Comparison of ENCODE assay signal across 10 mouse cellular contexts in the genomic region with DNA sequence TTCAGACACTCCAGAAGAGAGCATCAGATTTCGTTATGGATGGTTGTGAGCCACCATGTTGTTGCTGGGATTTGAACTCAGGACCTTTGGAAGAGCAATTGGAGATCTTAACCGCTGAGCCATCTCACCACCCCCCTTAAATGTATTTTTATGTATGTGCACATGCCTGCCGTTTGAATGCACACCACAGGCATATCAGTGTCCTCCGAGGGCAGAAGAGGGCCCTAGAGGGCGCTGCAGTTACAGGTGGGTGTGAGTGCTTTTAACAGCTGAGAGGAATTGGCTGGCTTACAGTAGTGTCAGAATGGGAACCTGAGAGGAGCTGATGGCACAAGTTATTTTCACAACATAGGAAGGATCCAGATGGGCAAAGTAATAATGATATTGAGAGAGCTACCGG. TPM values are rescaled to one million over a fixed set of nuclear protein-coding genes. Genes with fewer than 3 reads are reported as not detected.
DNase-seq lines count a peak whose midpoint lies in the region; ATAC-seq and TF ChIP-seq lines count a peak whose summit lies in the region.
"Had no signal": no experiment of that assay in that cellular context is flagged by ENCODE, and none has a peak within 500 bp of the region (broad histone marks: within the 10 kb centered on the region; RNA-seq: fewer than 3 reads in every experiment).

No protein-coding gene starts in this region.

- no peaks in the 10 kb centered on the region for H3K27me3 ChIP-seq in hindbrain, postnatal 0 days (ENCODE audit: insufficient read depth, low read length)
- H3K27me3 ChIP-seq in hindbrain, embryonic 13.5 days: peaks cover 10% of the 10 kb centered on the region; the same call in 1 of the 2 replicates
- no peaks in the 10 kb centered on the region for H3K27me3 ChIP-seq in hindbrain, embryonic 12.5 days
- H3K27me3 ChIP-seq: embryonic facial prominence, embryonic 12.5 days; limb, embryonic 15.5 days had no signal

- ATAC-seq in hindbrain, postnatal 0 days: no peak
- no peak for ATAC-seq in hindbrain, embryonic 13.5 days (ENCODE audit: low FRiP score)
- ATAC-seq in neutrophil, adult 5-6 weeks (ENCODE audit: extremely low read depth, insufficient number of reproducible peaks, low FRiP score, poor library complexity, severe bottlenecking): 0 out of 2 replicates have a peak, but pooled peaks have one; percentile 25
- ATAC-seq in hindbrain, embryonic 12.5 days (ENCODE audit: low FRiP score): no peak
- ATAC-seq in monocyte, adult 5-6 weeks (replicated peaks; ENCODE audit: insufficient number of reproducible peaks, low FRiP score, low TSS enrichment, poor library complexity, severe bottlenecking): no peak

- H3K4me1 ChIP-seq in hindbrain, postnatal 0 days (ENCODE audit: insufficient read depth, low read length): no peaks in the 10 kb centered on the region
- H3K4me1 ChIP-seq in hindbrain, embryonic 13.5 days (replicated peaks): peaks cover 5% of the 10 kb centered on the region; the same call in 1 of the 2 replicates
- no peaks in the 10 kb centered on the region for H3K4me1 ChIP-seq in hindbrain, embryonic 12.5 days

- no peaks in the 10 kb centered on the region for H3K9me3 ChIP-seq in hindbrain, postnatal 0 days (ENCODE audit: low read length)
- H3K9me3 ChIP-seq in hindbrain, embryonic 13.5 days: no peaks in the 10 kb centered on the region
- no peaks in the 10 kb centered on the region for H3K9me3 ChIP-seq in hindbrain, embryonic 12.5 days (replicated peaks)
- H3K9me3 ChIP-seq: embryonic facial prominence, embryonic 12.5 days; limb, embryonic 15.5 days had no signal

- H3K4me2 ChIP-seq in hindbrain, postnatal 0 days (ENCODE audit: low read depth, low read length): no peak overlapping the region
- no peak overlapping the region for H3K4me2 ChIP-seq in hindbrain, embryonic 13.5 days
- H3K4me2 ChIP-seq in hindbrain, embryonic 12.5 days (replicated peaks): no peak overlapping the region
- H3K4me2 ChIP-seq: embryonic facial prominence, embryonic 12.5 days; limb, embryonic 15.5 days had no signal

- DNase-seq in hindbrain, postnatal 0 days (ENCODE audit: low spot score): peak; percentile 27
- DNase-seq in ES-CJ7 (ENCODE audit: low read depth, low spot score): peak; percentile 58
- peak; percentile 39 for DNase-seq in embryo, embryonic 11 days
- no peak for DNase-seq in left cerebral cortex, adult 18-20 months (ENCODE audit: low spot score in 2 of 2)

- H3K27ac ChIP-seq in hindbrain, postnatal 0 days: no peak overlapping the region
- H3K27ac ChIP-seq in hindbrain, embryonic 13.5 days: no peak overlapping the region
- H3K27ac ChIP-seq in hindbrain, embryonic 12.5 days: no peak overlapping the region
- H3K27ac ChIP-seq: embryonic facial prominence, embryonic 12.5 days; limb, embryonic 15.5 days had no signal

- peaks cover under 1% of the 10 kb centered on the region; the same call in 1 of the 2 replicates for H3K36me3 ChIP-seq in hindbrain, postnatal 0 days (ENCODE audit: insufficient read depth, low read length)
- H3K36me3 ChIP-seq in hindbrain, embryonic 13.5 days: peaks cover 4% of the 10 kb centered on the region
- peaks cover 2% of the 10 kb centered on the region for H3K36me3 ChIP-seq in hindbrain, embryonic 12.5 days

- H3K9ac ChIP-seq in hindbrain, postnatal 0 days (replicated peaks; ENCODE audit: low read length): no peak overlapping the region
- H3K9ac ChIP-seq in hindbrain, embryonic 13.5 days: no peak overlapping the region
- no peak overlapping the region for H3K9ac ChIP-seq in hindbrain, embryonic 12.5 days
- H3K9ac ChIP-seq: embryonic facial prominence, embryonic 12.5 days; limb, embryonic 15.5 days had no signal

- WGBS in hindbrain, postnatal 0 days: 32% methylated on average over 6 of the region's 6 CpGs
- 41% methylated on average over 6 of the region's 6 CpGs for WGBS in hindbrain, embryonic 13.5 days
- 35% methylated on average over 6 of the region's 6 CpGs for WGBS in hindbrain, embryonic 12.5 days

- H3K4me3 ChIP-seq in hindbrain, postnatal 0 days (ENCODE audit: low read length): no peak overlapping the region
- no peak overlapping the region for H3K4me3 ChIP-seq in hindbrain, embryonic 13.5 days
- H3K4me3 ChIP-seq in hindbrain, embryonic 12.5 days: no peak overlapping the region
- H3K4me3 ChIP-seq: embryonic facial prominence, embryonic 12.5 days; limb, embryonic 15.5 days had no signal

- TF ChIP-seq CTCF in hindbrain, postnatal 0 days (IDR thresholded peaks at IDR 0.05; ENCODE audit: low read depth): peak; percentile 60

RNA-seq across cellular contexts. Expression of a gene that starts 2.6 kb away (rescaled TPM):
- total RNA-seq in hindbrain, postnatal 0 days (2014; rRNA removed): not detected in 2 replicates
- polyA plus RNA-seq in hindbrain, postnatal 0 days (2015; fragmentation: Nextera tagmentation; extraction: Ambion mirVana): 0.37 and 0.58 TPM in 2 replicates
- polyA plus RNA-seq in hindbrain, embryonic 13.5 days (2015; fragmentation: Nextera tagmentation; extraction: Ambion mirVana): 0.40 TPM in 1 of 2 replicates, not detected in the other
- 14.4 and 15.8 TPM in 2 replicates for total RNA-seq in neutrophil, adult 5-6 weeks (2017)
- total RNA-seq in left cerebral cortex, adult 18-20 months (2021): not detected
- polyA plus RNA-seq in hindbrain, embryonic 12.5 days (2016; fragmentation: Nextera tagmentation; extraction: Ambion mirVana): 0.70 TPM in 1 of 2 replicates, not detected in the other
- total RNA-seq in monocyte, adult 5-6 weeks (2017): 4.4 to 13.8 TPM (median 7.3 TPM) in 3 replicates

RNA-seq across cellular contexts. Expression of a gene that starts 16.6 kb away (rescaled TPM):
- total RNA-seq in hindbrain, postnatal 0 days (2014; rRNA removed): not detected in 2 replicates
- polyA plus RNA-seq in hindbrain, postnatal 0 days (2015; fragmentation: Nextera tagmentation; extraction: Ambion mirVana): 0.92 and 1.0 TPM in 2 replicates
- 1.6 and 1.9 TPM in 2 replicates for polyA plus RNA-seq in hindbrain, embryonic 13.5 days (2015; fragmentation: Nextera tagmentation; extraction: Ambion mirVana)
- 0.74 and 1.0 TPM in 2 replicates for total RNA-seq in neutrophil, adult 5-6 weeks (2017)
- not detected for total RNA-seq in left cerebral cortex, adult 18-20 months (2021)
- 2.2 and 2.5 TPM in 2 replicates for polyA plus RNA-seq in hindbrain, embryonic 12.5 days (2016; fragmentation: Nextera tagmentation; extraction: Ambion mirVana)
- 1.1 TPM in 1 of 3 replicates, not detected in the others for total RNA-seq in monocyte, adult 5-6 weeks (2017)

RNA-seq across cellular contexts. Expression of a gene that starts 34.6 kb away (rescaled TPM):
- 65.4 and 65.6 TPM in 2 replicates for total RNA-seq in hindbrain, postnatal 0 days (2014; rRNA removed)
- 83.6 and 87.9 TPM in 2 replicates for polyA plus RNA-seq in hindbrain, postnatal 0 days (2015; fragmentation: Nextera tagmentation; extraction: Ambion mirVana)
- polyA plus RNA-seq in hindbrain, embryonic 13.5 days (2015; fragmentation: Nextera tagmentation; extraction: Ambion mirVana): 99.8 and 102 TPM in 2 replicates
- 225 and 239 TPM in 2 replicates for total RNA-seq in neutrophil, adult 5-6 weeks (2017)
- total RNA-seq in left cerebral cortex, adult 18-20 months (2021): 10 to 100 TPM; 71.0 to 74.2 TPM
- 86.5 and 93.0 TPM in 2 replicates for polyA plus RNA-seq in hindbrain, embryonic 12.5 days (2016; fragmentation: Nextera tagmentation; extraction: Ambion mirVana)
- total RNA-seq in monocyte, adult 5-6 weeks (2017): 190 to 207 TPM (median 193 TPM) in 3 replicates

Comparison
In these comparisons a context has a peak if more than half of its experiments do, and no peak if none do; other contexts are left out.
1. DNase-seq: peak in hindbrain, postnatal 0 days (single experiment), ES-CJ7 (single experiment) and embryo, embryonic 11 days (single experiment); none in left cerebral cortex, adult 18-20 months (0 of 2).